Mouse (Mus musculus): Measurements from ENCODE around the gene Nasp. TPM values are rescaled to one million over a fixed set of nuclear protein-coding genes. Genes with fewer than 3 reads are reported as not detected.

Nasp gene
- polyA plus RNA-seq, 1 experiment from 2014 or later: 304 TPM

- Histone ChIP-seq H3K27me3 (ENCODE audit: control insufficient read depth, insufficient read depth, low read length) (no peaks in the 10 kb centered on the region), H3K9ac (ENCODE audit: low read length) (peak within 1 kb of the TSS; percentile 71), H3K4me2 (peak within 1 kb of the TSS; percentile 54), H3K36me3 (ENCODE audit: control insufficient read depth, insufficient read depth, low read length) (peaks cover 4% of the 10 kb centered on the region; the same call in 1 of the 2 replicates), H3K4me3 (ENCODE audit: low read depth, low read length) (peak within 1 kb of the TSS; percentile 60), H3K4me1 (ENCODE audit: control insufficient read depth, insufficient read depth, low read length) (peaks cover 2% of the 10 kb centered on the region; the same call in 1 of the 2 replicates), H3K27ac (ENCODE audit: low read depth, low read length) (peak within 1 kb of the TSS; percentile 72), H3K9me3 (ENCODE audit: control insufficient read depth, low read length) (no peaks in the 10 kb centered on the region)
- WGBS: 3% methylated on average over 23 of the region's 23 CpGs
- no peak for ATAC-seq (ENCODE audit: low FRiP score)
- peak; percentile 98 for DNase-seq (ENCODE audit: low spot score, missing footprints)
Observed at GRCm38 (mm10) chr4:116555413-116556300, 72.1 kb downstream of the Nasp start, which contains the start of gene Tmem69. Gene Tmem69 (minus strand): TSS chr4:116555936.

GRCm38 (mm10) chr4:116553035-116553434 is 74.7 kb downstream of the Nasp start:
- 90% methylated on average over 3 of the region's 3 CpGs for WGBS
- ATAC-seq (ENCODE audit: low FRiP score): no peak
- peaks cover 4% of the 10 kb centered on the region; the same call in 1 of the 2 replicates for H3K36me3 ChIP-seq (ENCODE audit: control insufficient read depth, insufficient read depth, low read length)

More at GRCm38 (mm10) chr4:116553035-116553434, 74.7 kb downstream of the Nasp start:
- no peak overlapping the region for H3K4me2 ChIP-seq
- H3K4me3 ChIP-seq (ENCODE audit: low read depth, low read length): no peak overlapping the region
- H3K9ac ChIP-seq (ENCODE audit: low read length): no peak overlapping the region
- H3K4me1 ChIP-seq (ENCODE audit: control insufficient read depth, insufficient read depth, low read length): no peaks in the 10 kb centered on the region; the same call in 1 of the 2 replicates
- no peaks in the 10 kb centered on the region for H3K9me3 ChIP-seq (ENCODE audit: control insufficient read depth, low read length)
- H3K27me3 ChIP-seq (ENCODE audit: control insufficient read depth, insufficient read depth, low read length): no peaks in the 10 kb centered on the region
- no peak for DNase-seq (ENCODE audit: low spot score, missing footprints)
- H3K27ac ChIP-seq (ENCODE audit: low read depth, low read length): no peak overlapping the region

Other genes with a start within 250 kb of the Nasp start
- 31.9 and 35.6 TPM in 2 replicates for gene Mast2, start 163.8 kb downstream of the Nasp start, polyA plus RNA-seq (2014; fragmentation: Nextera tagmentation; extraction: Ambion mirVana)
- 4.6 and 5.4 TPM in 2 replicates for gene Ipp, start 120.4 kb downstream of the Nasp start, polyA plus RNA-seq (2014; fragmentation: Nextera tagmentation; extraction: Ambion mirVana)
- 38.1 and 40.9 TPM in 2 replicates for gene Tmem69, start 72.0 kb downstream of the Nasp start, polyA plus RNA-seq (2014; fragmentation: Nextera tagmentation; extraction: Ambion mirVana)
- 37.1 and 42.4 TPM in 2 replicates for gene Gpbp1l1, start 70.3 kb downstream of the Nasp start, polyA plus RNA-seq (2014; fragmentation: Nextera tagmentation; extraction: Ambion mirVana)
- 1.7 and 2.6 TPM in 2 replicates for gene Ccdc17, start 31.3 kb downstream of the Nasp start, polyA plus RNA-seq (2014; fragmentation: Nextera tagmentation; extraction: Ambion mirVana)
- gene Akr1a1, start 23.7 kb upstream of the Nasp start, polyA plus RNA-seq (2014; fragmentation: Nextera tagmentation; extraction: Ambion mirVana): 544 TPM in 2 replicates
- gene Prdx1, start 57.6 kb upstream of the Nasp start, polyA plus RNA-seq (2014; fragmentation: Nextera tagmentation; extraction: Ambion mirVana): 1,035 and 1,053 TPM in 2 replicates
- gene Mmachc, start 80.5 kb upstream of the Nasp start, polyA plus RNA-seq (2014; fragmentation: Nextera tagmentation; extraction: Ambion mirVana): 23.6 and 28.0 TPM in 2 replicates
- gene Ccdc163, start 80.6 kb upstream of the Nasp start, polyA plus RNA-seq (2014; fragmentation: Nextera tagmentation; extraction: Ambion mirVana): 34.3 and 37.7 TPM in 2 replicates
- gene Tesk2, start 93.0 kb upstream of the Nasp start, polyA plus RNA-seq (2014; fragmentation: Nextera tagmentation; extraction: Ambion mirVana): 5.5 and 6.1 TPM in 2 replicates
- gene Toe1, start 179.7 kb upstream of the Nasp start, polyA plus RNA-seq (2014; fragmentation: Nextera tagmentation; extraction: Ambion mirVana): 33.7 and 34.1 TPM in 2 replicates
- 13.9 and 18.2 TPM in 2 replicates for gene Mutyh, start 179.8 kb upstream of the Nasp start, polyA plus RNA-seq (2014; fragmentation: Nextera tagmentation; extraction: Ambion mirVana)
- gene Hpdl, start 193.8 kb upstream of the Nasp start, polyA plus RNA-seq (2014; fragmentation: Nextera tagmentation; extraction: Ambion mirVana): 0.51 and 0.81 TPM in 2 replicates
- gene Zswim5, start 249.4 kb upstream of the Nasp start, polyA plus RNA-seq (2014; fragmentation: Nextera tagmentation; extraction: Ambion mirVana): 8.7 and 10.1 TPM in 2 replicates

Measured in midbrain, embryonic 11.5 days (tissue).